Mouse (Mus musculus) MEL (cell line): ENCODE measurements around the gene Rnpep.

Experiments used
- CTCF ChIP-seq, 3 experiments: IDR thresholded peaks in 2 of 3; conservative IDR thresholded peaks in 1 of 3; 2 replicates each; pipeline ENCODE4 v1.5.1; 2011 to 2012; ENCODE audit warnings: low read length in 3 of 3, low read depth in 2 of 3, mild to moderate bottlenecking in 2 of 3, improper control_type of control experiment in 1 of 3, inconsistent platforms in 1 of 3, mixed read lengths in 1 of 3, moderate library complexity in 1 of 3; ENCODE audit not compliant: control insufficient read depth in 1 of 3, insufficient read depth in 1 of 3, poor library complexity in 1 of 3, severe bottlenecking in 1 of 3
- GABPA ChIP-seq: IDR thresholded peaks from 2 replicates; pipeline ENCODE4 v1.6.1; 2012; ENCODE audit warnings: low read depth, mild to moderate bottlenecking, inconsistent platforms, low read length, improper control_type of control experiment, moderate library complexity
- TAL1 ChIP-seq: IDR thresholded peaks from 2 replicates; pipeline ENCODE4 v1.6.1; 2012; ENCODE audit warnings: mild to moderate bottlenecking, inconsistent platforms, low read length, moderate library complexity, mixed read lengths

GRCm38 (mm10) chr1:135224147-135224546 is 59.7 kb downstream of the Rnpep start:
- TF ChIP-seq CTCF (IDR thresholded peaks at IDR 0.05 in 2 of 3, conservative IDR thresholded peaks at IDR 0.05 in 1 of 3; ENCODE audit: control insufficient read depth in 1 of 3, insufficient read depth in 1 of 3, low read depth in 2 of 3, low read length in 3 of 3, poor library complexity in 1 of 3, severe bottlenecking in 1 of 3) = no peak
- TF ChIP-seq TAL1 = no peak
- TF ChIP-seq GABPA = no peak
